Mouse (Mus musculus): Measurements from ENCODE around the gene Olfr62.

GRCm38 (mm10) chr4:118609836-118610235 lies 48.9 kb upstream of the Olfr62 start:
- TF ChIP-seq CTCF (conservative IDR thresholded peaks at IDR 0.05; ENCODE audit: insufficient read depth, insufficient read length, low read depth, low read length) (no peak), POLR2A (IDR thresholded peaks at IDR 0.05; ENCODE audit: low read depth, low read length) (no peak)
